Mouse (Mus musculus): ENCODE measurements around the gene Rrn3. TPM values are rescaled to one million over a fixed set of nuclear protein-coding genes. Genes with fewer than 3 reads are reported as not detected.

Gene Rrn3
- polyA plus RNA-seq, 1 experiment from 2014 or later, result 96.2 TPM

GRCm38 (mm10) chr16:13830444-13830843 is 49.9 kb downstream of the Rrn3 start:
- H3K27ac ChIP-seq, result no peak overlapping the region
- no peak for DNase-seq (ENCODE audit: extremely low spot score, low spot score)
- no peaks in the 10 kb centered on the region for H3K27me3 ChIP-seq (ENCODE audit: poor library complexity, severe bottlenecking)
- no peaks in the 10 kb centered on the region for H3K4me1 ChIP-seq
- no peak overlapping the region for H3K4me3 ChIP-seq
- H3K9me3 ChIP-seq, result no peaks in the 10 kb centered on the region
- WGBS, result 90% methylated on average over 10 of the region's 10 CpGs
- peaks cover 87% of the 10 kb centered on the region for H3K36me3 ChIP-seq (replicated peaks)

DNA sequence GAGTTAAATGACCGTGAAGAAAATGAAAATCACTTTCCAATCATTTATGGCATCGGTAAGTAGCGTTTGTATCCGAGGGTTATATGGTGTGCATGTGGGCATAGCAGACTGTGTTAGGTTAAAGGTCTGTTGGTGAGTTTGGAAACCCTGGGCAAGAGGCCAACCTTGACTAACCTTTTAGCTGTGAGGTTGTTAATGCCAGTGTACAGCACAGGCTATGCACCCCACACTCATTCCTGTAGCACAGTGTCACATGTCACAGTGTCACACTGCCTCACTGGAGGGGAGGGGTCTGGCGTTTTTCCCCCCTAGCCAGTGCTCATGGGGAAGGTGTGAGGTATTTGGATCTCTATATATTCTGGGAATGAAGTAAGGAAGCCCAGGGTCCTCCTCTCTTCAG is 51.1 kb downstream of the Rrn3 start:
- DNase-seq (ENCODE audit: extremely low spot score, low spot score), result no peak
- H3K36me3 ChIP-seq (replicated peaks), result peaks cover 97% of the 10 kb centered on the region
- H3K4me1 ChIP-seq, result no peaks in the 10 kb centered on the region
- no peaks in the 10 kb centered on the region for H3K27me3 ChIP-seq (ENCODE audit: poor library complexity, severe bottlenecking)
- no peak overlapping the region for H3K4me3 ChIP-seq
- H3K9me3 ChIP-seq, result no peaks in the 10 kb centered on the region
- WGBS, result 91% methylated on average over 5 of the region's 5 CpGs
- H3K27ac ChIP-seq, result no peak overlapping the region

DNA sequence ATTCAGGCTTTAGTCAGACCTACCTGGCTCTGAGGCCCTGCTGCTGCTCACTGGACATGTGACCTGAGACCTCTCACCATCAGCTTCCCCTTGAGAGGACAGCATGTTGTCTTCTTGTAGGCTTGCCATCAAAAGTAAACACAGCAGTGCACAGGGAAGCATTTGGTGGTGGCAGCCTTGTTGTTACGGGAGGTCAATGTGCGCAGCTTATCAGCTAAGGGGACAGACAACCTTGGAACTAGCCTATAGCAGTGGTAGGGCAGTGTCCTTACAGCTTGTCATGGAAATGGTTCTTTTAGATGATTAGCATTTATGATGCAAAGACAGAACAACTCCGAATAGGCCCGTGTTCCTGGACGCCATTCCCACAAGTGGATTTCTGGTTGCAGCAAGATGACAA is 53.9 kb downstream of the Rrn3 start:
- H3K4me1 ChIP-seq, result no peaks in the 10 kb centered on the region
- DNase-seq (ENCODE audit: extremely low spot score, low spot score), result no peak
- no peak overlapping the region for H3K4me3 ChIP-seq
- peaks cover 99% of the 10 kb centered on the region for H3K36me3 ChIP-seq (replicated peaks)
- no peaks in the 10 kb centered on the region for H3K27me3 ChIP-seq (ENCODE audit: poor library complexity, severe bottlenecking)
- no peak overlapping the region for H3K27ac ChIP-seq
- 97% methylated on average over 5 of the region's 5 CpGs for WGBS
- no peaks in the 10 kb centered on the region for H3K9me3 ChIP-seq

DNA sequence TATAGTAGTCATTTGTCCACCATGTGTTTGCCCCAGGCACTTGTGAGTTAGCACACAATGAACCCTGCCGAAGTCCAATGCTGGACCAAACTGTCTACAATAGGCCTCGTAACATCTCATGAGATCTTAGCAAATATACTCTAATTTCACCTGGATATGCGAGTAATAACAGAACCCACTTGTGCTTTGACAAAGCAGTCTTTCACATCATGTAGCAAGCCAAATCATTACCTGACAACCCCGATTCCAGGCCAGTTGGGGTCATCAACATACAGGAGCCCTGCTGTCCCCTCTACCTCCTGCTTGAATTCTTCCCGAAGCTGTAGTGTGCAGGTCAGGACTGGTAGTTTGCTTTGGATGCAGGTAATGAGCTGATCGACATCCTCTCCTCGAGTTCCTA is 59.5 kb downstream of the Rrn3 start:
- no peak overlapping the region for H3K27ac ChIP-seq
- H3K4me3 ChIP-seq, result no peak overlapping the region
- no peaks in the 10 kb centered on the region for H3K27me3 ChIP-seq (ENCODE audit: poor library complexity, severe bottlenecking)
- WGBS, result 91% methylated on average over 7 of the region's 7 CpGs
- no peaks in the 10 kb centered on the region for H3K4me1 ChIP-seq
- no peaks in the 10 kb centered on the region for H3K9me3 ChIP-seq
- no peak for DNase-seq (ENCODE audit: extremely low spot score, low spot score)
- peaks cover 92% of the 10 kb centered on the region for H3K36me3 ChIP-seq (replicated peaks)

- Histone ChIP-seq H3K9me3 (no peaks in the 10 kb centered on the region), H3K4me1 (no peaks in the 10 kb centered on the region), H3K27me3 (ENCODE audit: poor library complexity, severe bottlenecking) (no peaks in the 10 kb centered on the region), H3K36me3 (replicated peaks) (peaks cover 92% of the 10 kb centered on the region), H3K27ac (no peak overlapping the region), H3K4me3 (no peak overlapping the region)
- 96% methylated on average over 3 of the region's 3 CpGs for WGBS
- DNase-seq (ENCODE audit: extremely low spot score, low spot score), result no peak
Observed at GRCm38 (mm10) chr16:13840956-13841355, 60.4 kb downstream of the Rrn3 start.

GRCm38 (mm10) chr16:13845031-13845430 is 64.5 kb downstream of the Rrn3 start:
- Histone ChIP-seq H3K4me3 (no peak overlapping the region), H3K36me3 (replicated peaks) (peaks cover 66% of the 10 kb centered on the region), H3K9me3 (no peaks in the 10 kb centered on the region), H3K27me3 (ENCODE audit: poor library complexity, severe bottlenecking) (no peaks in the 10 kb centered on the region), H3K27ac (no peak overlapping the region), H3K4me1 (no peaks in the 10 kb centered on the region)
- DNase-seq (ENCODE audit: extremely low spot score, low spot score), result no peak
- 89% methylated on average over 5 of the region's 5 CpGs for WGBS

DNA sequence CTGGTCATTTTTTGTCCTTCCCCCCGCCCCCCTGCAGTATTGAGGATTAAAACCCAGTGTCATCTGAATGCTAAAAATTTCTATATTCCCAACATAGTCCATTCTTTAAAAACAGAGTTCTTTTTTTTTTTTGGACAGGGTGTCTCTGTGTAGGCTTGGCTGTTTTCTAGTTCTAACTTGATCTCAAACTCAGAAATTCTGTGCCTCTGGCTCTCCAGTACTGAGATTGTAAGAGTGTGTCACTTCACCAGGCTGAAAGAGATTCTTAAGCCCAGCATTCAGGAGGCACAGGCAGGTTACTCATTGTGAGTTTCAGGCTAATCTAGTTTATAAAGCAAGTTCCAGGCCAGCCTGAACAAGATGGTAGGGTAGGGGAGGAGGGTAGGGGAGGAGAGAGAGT is 66.2 kb downstream of the Rrn3 start:
- H3K9me3 ChIP-seq, result no peaks in the 10 kb centered on the region
- no peak for DNase-seq (ENCODE audit: extremely low spot score, low spot score)
- peaks cover 59% of the 10 kb centered on the region for H3K36me3 ChIP-seq (replicated peaks)
- H3K27me3 ChIP-seq (ENCODE audit: poor library complexity, severe bottlenecking), result no peaks in the 10 kb centered on the region
- no peak overlapping the region for H3K27ac ChIP-seq
- no peaks in the 10 kb centered on the region for H3K4me1 ChIP-seq
- 97% methylated on average over 1 of the region's 1 CpGs for WGBS
- H3K4me3 ChIP-seq, result no peak overlapping the region

DNA sequence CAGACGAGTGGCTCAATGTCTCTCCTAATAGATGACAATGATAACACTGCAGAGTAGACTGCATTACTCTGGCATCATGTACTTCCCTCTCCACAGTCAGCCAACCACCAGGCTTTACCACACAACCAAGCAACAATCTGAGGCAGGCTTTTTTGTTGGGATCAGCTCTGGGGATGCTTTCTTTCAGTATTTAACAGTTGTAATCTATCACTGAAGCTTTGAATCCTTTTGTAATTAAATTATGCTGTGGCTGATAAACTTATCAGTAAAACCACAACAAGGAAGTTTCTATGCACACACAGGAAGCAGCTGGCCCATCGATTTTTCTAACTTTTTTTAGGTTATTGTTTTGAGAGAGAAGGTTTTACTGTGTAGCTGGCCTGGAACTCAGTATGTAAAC is 67.8 kb downstream of the Rrn3 start:
- WGBS, result 69% methylated on average over 2 of the region's 2 CpGs

DNA sequence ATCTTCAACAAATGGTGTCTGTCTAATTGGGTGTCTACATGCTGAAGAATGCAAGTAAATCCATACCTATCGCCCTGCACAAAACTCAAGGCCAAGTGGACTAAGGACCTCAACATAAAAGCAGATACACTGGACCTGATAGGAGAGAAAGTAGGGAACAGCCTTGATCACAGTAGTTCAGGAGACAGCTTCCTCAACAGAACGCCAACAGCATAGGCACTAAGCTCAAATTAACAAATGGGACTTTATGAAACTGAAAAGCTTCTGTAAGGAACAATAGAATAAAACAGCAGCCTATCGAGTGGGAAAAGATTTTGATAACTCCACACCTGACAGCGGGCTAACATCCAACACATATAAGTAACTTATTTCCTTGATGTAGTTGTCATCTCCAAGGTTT is 70.9 kb downstream of the Rrn3 start:
- WGBS, result 91% methylated on average over 4 of the region's 4 CpGs
- no peak overlapping the region for H3K4me3 ChIP-seq
- H3K27me3 ChIP-seq (ENCODE audit: poor library complexity, severe bottlenecking), result no peaks in the 10 kb centered on the region
- no peak overlapping the region for H3K27ac ChIP-seq
- no peak for DNase-seq (ENCODE audit: extremely low spot score, low spot score)
- no peaks in the 10 kb centered on the region for H3K9me3 ChIP-seq
- peaks cover 55% of the 10 kb centered on the region for H3K36me3 ChIP-seq (replicated peaks)
- H3K4me1 ChIP-seq, result no peaks in the 10 kb centered on the region

More for the DNA sequence above, 67.8 kb downstream of the Rrn3 start:
- H3K27ac ChIP-seq, result no peak overlapping the region
- no peaks in the 10 kb centered on the region for H3K4me1 ChIP-seq
- DNase-seq (ENCODE audit: extremely low spot score, low spot score), result no peak
- no peaks in the 10 kb centered on the region for H3K9me3 ChIP-seq
- H3K36me3 ChIP-seq (replicated peaks), result peaks cover 59% of the 10 kb centered on the region
- no peaks in the 10 kb centered on the region for H3K27me3 ChIP-seq (ENCODE audit: poor library complexity, severe bottlenecking)
- H3K4me3 ChIP-seq, result no peak overlapping the region

GRCm38 (mm10) chr16:13853886-13854285 is 73.4 kb downstream of the Rrn3 start:
- H3K4me3 ChIP-seq, result no peak overlapping the region
- H3K4me1 ChIP-seq, result no peaks in the 10 kb centered on the region
- WGBS, result 91% methylated on average over 4 of the region's 4 CpGs
- no peak overlapping the region for H3K27ac ChIP-seq
- H3K36me3 ChIP-seq (replicated peaks), result peaks cover 65% of the 10 kb centered on the region
- no peak for DNase-seq (ENCODE audit: extremely low spot score, low spot score)
- no peaks in the 10 kb centered on the region for H3K27me3 ChIP-seq (ENCODE audit: poor library complexity, severe bottlenecking)
- no peaks in the 10 kb centered on the region for H3K9me3 ChIP-seq

Small RNAs within 50 kb of the gene (microRNA-seq; reads per million reads assigned to microRNA genes)
- gene Gm27734, result not detected

Other genes with a start within 250 kb of the Rrn3 start
- 46.4 and 47.9 TPM in 2 replicates for gene Parn, start 112.5 kb upstream of the Rrn3 start, polyA plus RNA-seq (2016; fragmentation: Nextera tagmentation; extraction: Ambion mirVana)
- gene Bfar, start 108.8 kb upstream of the Rrn3 start, polyA plus RNA-seq (2016; fragmentation: Nextera tagmentation; extraction: Ambion mirVana), result 35.9 and 36.2 TPM in 2 replicates
- 8.7 and 9.3 TPM in 2 replicates for gene 3110001I22Rik, start 108.8 kb upstream of the Rrn3 start, polyA plus RNA-seq (2016; fragmentation: Nextera tagmentation; extraction: Ambion mirVana)
- gene Pla2g10, start 49.7 kb upstream of the Rrn3 start, polyA plus RNA-seq (2016; fragmentation: Nextera tagmentation; extraction: Ambion mirVana), result 0.44 TPM in 1 of 2 replicates, not detected in the other
- 122 and 125 TPM in 2 replicates for gene Ntan1, start 38.1 kb downstream of the Rrn3 start, polyA plus RNA-seq (2016; fragmentation: Nextera tagmentation; extraction: Ambion mirVana)
- 70.7 and 71.2 TPM in 2 replicates for gene Pdxdc1, start 122.4 kb downstream of the Rrn3 start, polyA plus RNA-seq (2016; fragmentation: Nextera tagmentation; extraction: Ambion mirVana)
- 3.1 TPM in 2 replicates for gene Mpv17l, start 122.5 kb downstream of the Rrn3 start, polyA plus RNA-seq (2016; fragmentation: Nextera tagmentation; extraction: Ambion mirVana)
- gene 2900011O08Rik, start 205.9 kb downstream of the Rrn3 start, polyA plus RNA-seq (2016; fragmentation: Nextera tagmentation; extraction: Ambion mirVana), result 13.1 and 15.0 TPM in 2 replicates
- 0.95 and 1.7 TPM in 2 replicates for gene Ifitm7, start 206.2 kb downstream of the Rrn3 start, polyA plus RNA-seq (2016; fragmentation: Nextera tagmentation; extraction: Ambion mirVana)